Mouse (Mus musculus): ENCODE data around the gene Celf2.

The Celf2 gene

GRCm38 (mm10) chr2:6505979-6506811, 1003.2 kb downstream of the Celf2 start:
- peak in 1 of 2 experiments; percentile 6 for DNase-seq (ENCODE audit: low spot score in 2 of 2)

- DNase-seq (ENCODE audit: low spot score in 2 of 2) = peak in 1 of 2 experiments; percentile 5
Observed at GRCm38 (mm10) chr2:6505531-6505930, 1003.8 kb downstream of the Celf2 start.

- peak in 1 of 2 experiments; percentile 8 for DNase-seq (ENCODE audit: low spot score in 2 of 2)
Observed at GRCm38 (mm10) chr2:6498101-6498500, 1011.3 kb downstream of the Celf2 start.

GRCm38 (mm10) chr2:6497636-6498035, 1011.7 kb downstream of the Celf2 start:
- no peak for DNase-seq (ENCODE audit: low spot score in 2 of 2)

GRCm38 (mm10) chr2:6493886-6494285, 1015.5 kb downstream of the Celf2 start:
- DNase-seq (ENCODE audit: low spot score in 2 of 2) = no peak

GRCm38 (mm10) chr2:6490870-6491269, 1018.5 kb downstream of the Celf2 start:
- DNase-seq (ENCODE audit: low spot score in 2 of 2) = no peak

GRCm38 (mm10) chr2:6490076-6490475, 1019.3 kb downstream of the Celf2 start:
- DNase-seq (ENCODE audit: low spot score in 2 of 2) = no peak

Measured in spleen, postnatal 10 days (tissue).